Mouse (Mus musculus): ENCODE measurements around the gene Ccni. TPM values are rescaled to one million over a fixed set of nuclear protein-coding genes. Genes with fewer than 3 reads are reported as not detected.

Ccni gene
- polyA plus RNA-seq, 1 experiment = 135 TPM

- TF ChIP-seq GATA1 (IDR thresholded peaks at IDR 0.05; ENCODE audit: low read length) = no peak
These were observed 18.3 kb upstream of the Ccni start for GRCm38 (mm10) chr5:93224549-93224948.

GRCm38 (mm10) chr5:93221661-93222060 is 15.4 kb upstream of the Ccni start:
- no peak for TF ChIP-seq GATA1 (IDR thresholded peaks at IDR 0.05; ENCODE audit: low read length)

GRCm38 (mm10) chr5:93218375-93218774 is 12.1 kb upstream of the Ccni start:
- no peak for TF ChIP-seq GATA1 (IDR thresholded peaks at IDR 0.05; ENCODE audit: low read length)

GRCm38 (mm10) chr5:93207555-93207954 is 1.3 kb upstream of the Ccni start:
- no peak for TF ChIP-seq GATA1 (IDR thresholded peaks at IDR 0.05; ENCODE audit: low read length)

GRCm38 (mm10) chr5:93207006-93207348 is 682 bp upstream of the Ccni start:
- no peak for TF ChIP-seq GATA1 (IDR thresholded peaks at IDR 0.05; ENCODE audit: low read length)

GRCm38 (mm10) chr5:93205371-93206108 is 755 bp downstream of the Ccni start:
- TF ChIP-seq GATA1 (IDR thresholded peaks at IDR 0.05; ENCODE audit: low read length) = no peak

- no peak for TF ChIP-seq GATA1 (IDR thresholded peaks at IDR 0.05; ENCODE audit: low read length)
These were observed 5.1 kb downstream of the Ccni start for GRCm38 (mm10) chr5:93201181-93201580.

GRCm38 (mm10) chr5:93198232-93198631 is 8.1 kb downstream of the Ccni start:
- TF ChIP-seq GATA1 (IDR thresholded peaks at IDR 0.05; ENCODE audit: low read length) = no peak

GRCm38 (mm10) chr5:93190428-93190827 is 15.9 kb downstream of the Ccni start:
- no peak for TF ChIP-seq GATA1 (IDR thresholded peaks at IDR 0.05; ENCODE audit: low read length)

GRCm38 (mm10) chr5:93189607-93190006 is 16.7 kb downstream of the Ccni start:
- no peak for TF ChIP-seq GATA1 (IDR thresholded peaks at IDR 0.05; ENCODE audit: low read length)

GRCm38 (mm10) chr5:93184548-93184947 is 21.7 kb downstream of the Ccni start:
- no peak for TF ChIP-seq GATA1 (IDR thresholded peaks at IDR 0.05; ENCODE audit: low read length)

GRCm38 (mm10) chr5:93183311-93183710 is 23.0 kb downstream of the Ccni start:
- TF ChIP-seq GATA1 (IDR thresholded peaks at IDR 0.05; ENCODE audit: low read length) = no peak

GRCm38 (mm10) chr5:93180252-93180651 is 26.0 kb downstream of the Ccni start:
- TF ChIP-seq GATA1 (IDR thresholded peaks at IDR 0.05; ENCODE audit: low read length) = no peak

- no peak for TF ChIP-seq GATA1 (IDR thresholded peaks at IDR 0.05; ENCODE audit: low read length)
These were observed 27.7 kb downstream of the Ccni start for GRCm38 (mm10) chr5:93178616-93179015.

- no peak for TF ChIP-seq GATA1 (IDR thresholded peaks at IDR 0.05; ENCODE audit: low read length)
These were observed 31.6 kb downstream of the Ccni start for GRCm38 (mm10) chr5:93174675-93175074.

GRCm38 (mm10) chr5:93172536-93172935 is 33.8 kb downstream of the Ccni start:
- no peak for TF ChIP-seq GATA1 (IDR thresholded peaks at IDR 0.05; ENCODE audit: low read length)

- TF ChIP-seq GATA1 (IDR thresholded peaks at IDR 0.05; ENCODE audit: low read length) = no peak
These were observed 34.9 kb downstream of the Ccni start for GRCm38 (mm10) chr5:93171420-93171819.

- no peak for TF ChIP-seq GATA1 (IDR thresholded peaks at IDR 0.05; ENCODE audit: low read length)
These were observed 37.6 kb downstream of the Ccni start for GRCm38 (mm10) chr5:93168654-93169053.
